Mouse (Mus musculus): ENCODE measurements around the gene Cmpk1. TPM values are rescaled to one million over a fixed set of nuclear protein-coding genes. Genes with fewer than 3 reads are reported as not detected.

The Cmpk1 gene
- polyA plus RNA-seq (2021): 85.5 TPM

DNA sequence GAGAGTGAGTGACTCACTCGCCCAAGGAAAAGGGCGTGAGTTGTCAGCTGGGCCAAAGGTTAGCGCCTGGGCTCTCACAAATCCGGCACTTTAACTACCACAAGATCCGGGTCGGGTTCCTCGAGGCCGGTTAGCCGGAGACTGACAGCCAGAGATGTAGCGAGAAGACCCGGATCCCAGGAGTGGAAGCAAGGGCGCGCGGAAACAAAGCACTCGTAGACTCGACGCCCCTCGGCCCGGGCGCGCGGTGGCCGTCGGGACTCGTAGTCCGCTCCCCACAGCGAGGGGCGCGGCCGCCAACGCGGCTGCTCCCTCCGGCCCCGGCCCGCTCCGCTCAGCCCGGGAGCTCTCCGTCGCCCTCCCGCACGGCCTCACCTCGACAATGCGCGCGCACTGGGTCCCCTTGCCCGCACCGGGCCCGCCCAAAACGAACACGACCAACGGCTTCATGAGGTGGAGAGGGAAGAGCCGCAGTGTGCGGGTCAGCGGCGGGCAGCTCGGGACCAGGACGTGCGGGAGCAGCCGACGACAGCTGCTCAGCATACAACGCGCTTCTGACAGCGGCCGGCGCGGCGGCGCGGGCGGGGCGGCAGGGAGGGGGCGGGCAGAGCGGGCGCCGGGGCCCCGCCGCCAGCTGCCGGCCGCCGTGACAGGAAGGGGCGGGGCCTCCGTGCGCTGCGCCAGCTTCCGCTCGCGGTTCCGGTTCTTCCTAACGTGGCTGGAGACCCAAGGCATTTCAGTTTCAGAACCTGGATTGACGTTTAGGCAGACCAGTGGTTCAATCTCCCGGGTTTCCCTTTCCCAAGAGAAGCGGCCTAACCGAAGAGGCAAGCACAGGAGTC, at the start of gene Cmpk1:
TSS of gene Cmpk1 (minus strand) at position 651 of the 842 bp plus-strand sequence.
- TF ChIP-seq CTCF (IDR thresholded peaks at IDR 0.05): no peak
- POLR2A ChIA-PET: interaction anchor here (1.1 kb wide), 1 partner anchor 13 kb away, joined by 4 read pairs; the partner anchor contains the start of gene Stil
- no peaks in the 10 kb centered on the region for H3K27me3 ChIP-seq
- DNase-seq (ENCODE audit: low read depth, low spot score) (no peak), ATAC-seq (peak; percentile 93)
- CTCF ChIA-PET: interaction anchor here (1.2 to 3.7 kb wide), 3 partner anchors 11 to 42 kb away, joined by 3 to 27 read pairs (median 3); partner anchors contain the start of gene Stil
- in situ Hi-C loops (cut with MboI; ENCODE audit: low pct_unique_long_range_greater_than_20kb): no loop called here

- ATAC-seq (no peak), DNase-seq (ENCODE audit: low read depth, low spot score) (no peak)
- no peak for TF ChIP-seq CTCF (IDR thresholded peaks at IDR 0.05)
- CTCF ChIA-PET: interaction anchor here (1.1 to 1.6 kb wide), 5 partner anchors 12 to 60 kb away, joined by 3 to 6 read pairs (median 4); partner anchors contain the start of gene Pdzk1ip1
- no peaks in the 10 kb centered on the region for H3K27me3 ChIP-seq
- POLR2A ChIA-PET: interaction anchor here (0.9 kb wide), 1 partner anchor 15 kb away, joined by 3 read pairs; no protein-coding TSS in a partner anchor
- in situ Hi-C loops (cut with MboI; ENCODE audit: low pct_unique_long_range_greater_than_20kb): no loop called here
Measured at GRCm38 (mm10) chr4:115035043-115035442, 48.0 kb upstream of the Cmpk1 start.

DNA sequence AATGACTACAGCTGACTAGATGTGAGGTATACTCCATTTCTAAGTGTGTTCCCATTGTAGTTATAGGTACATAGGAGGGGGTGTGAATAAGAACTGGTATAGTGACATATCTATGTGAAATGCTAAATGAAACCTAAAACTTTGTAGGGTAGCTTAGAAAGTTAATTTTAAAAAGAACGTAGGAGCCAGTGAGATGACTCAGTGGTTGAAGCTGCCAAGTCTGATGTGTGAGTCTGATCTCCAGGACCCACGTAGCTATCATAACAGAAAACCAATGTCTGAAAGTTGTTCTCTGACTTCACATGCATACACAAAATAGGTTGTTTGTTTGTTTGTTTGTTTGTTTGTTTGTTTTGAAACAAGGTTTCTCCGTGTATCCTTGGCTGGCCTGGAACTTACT, 33.0 kb upstream of the Cmpk1 start:
- no peak for DNase-seq (ENCODE audit: low read depth, low spot score)
- H3K27me3 ChIP-seq: no peaks in the 10 kb centered on the region
- ChIA-PET CTCF (interaction anchor here (1.7 kb wide), 1 partner anchor 8 kb away, joined by 3 read pairs; no protein-coding TSS in a partner anchor), POLR2A (interaction anchor here (1.3 kb wide), 1 partner anchor 15 kb away, joined by 3 read pairs; no protein-coding TSS in a partner anchor)
- no peak for TF ChIP-seq CTCF (IDR thresholded peaks at IDR 0.05)
- in situ Hi-C loops (cut with MboI; ENCODE audit: low pct_unique_long_range_greater_than_20kb): no loop called here
- ATAC-seq: no peak

GRCm38 (mm10) chr4:115014276-115014675, 27.2 kb upstream of the Cmpk1 start:
- ChIA-PET CTCF (interaction anchor here (0.9 kb wide), 1 partner anchor 11 kb away, joined by 3 read pairs; no protein-coding TSS in a partner anchor), POLR2A (no interaction called here)
- ATAC-seq: no peak
- no peak for TF ChIP-seq CTCF (IDR thresholded peaks at IDR 0.05)
- H3K27me3 ChIP-seq: no peaks in the 10 kb centered on the region
- in situ Hi-C loops (cut with MboI; ENCODE audit: low pct_unique_long_range_greater_than_20kb): no loop called here
- DNase-seq (ENCODE audit: low read depth, low spot score): no peak

- CTCF ChIA-PET: interaction anchor here (0.9 to 4.7 kb wide), 5 partner anchors 13 to 93 kb away, joined by 3 to 27 read pairs (median 4); partner anchors contain the start of gene Cmpk1
- ATAC-seq (peak; percentile 24), DNase-seq (ENCODE audit: low read depth, low spot score) (no peak)
- POLR2A ChIA-PET: interaction anchor here (1.3 kb wide), 1 partner anchor 13 kb away, joined by 4 read pairs; the partner anchor contains the start of gene Cmpk1
- no peak for TF ChIP-seq CTCF (IDR thresholded peaks at IDR 0.05)
- in situ Hi-C loops (cut with MboI; ENCODE audit: low pct_unique_long_range_greater_than_20kb): loop anchor here (5.0 kb wide), 1 partner anchor 92 kb away; no protein-coding TSS in a partner anchor
- H3K27me3 ChIP-seq: no peaks in the 10 kb centered on the region
Measured at GRCm38 (mm10) chr4:115000429-115000795, 13.4 kb upstream of the Cmpk1 start.

DNA sequence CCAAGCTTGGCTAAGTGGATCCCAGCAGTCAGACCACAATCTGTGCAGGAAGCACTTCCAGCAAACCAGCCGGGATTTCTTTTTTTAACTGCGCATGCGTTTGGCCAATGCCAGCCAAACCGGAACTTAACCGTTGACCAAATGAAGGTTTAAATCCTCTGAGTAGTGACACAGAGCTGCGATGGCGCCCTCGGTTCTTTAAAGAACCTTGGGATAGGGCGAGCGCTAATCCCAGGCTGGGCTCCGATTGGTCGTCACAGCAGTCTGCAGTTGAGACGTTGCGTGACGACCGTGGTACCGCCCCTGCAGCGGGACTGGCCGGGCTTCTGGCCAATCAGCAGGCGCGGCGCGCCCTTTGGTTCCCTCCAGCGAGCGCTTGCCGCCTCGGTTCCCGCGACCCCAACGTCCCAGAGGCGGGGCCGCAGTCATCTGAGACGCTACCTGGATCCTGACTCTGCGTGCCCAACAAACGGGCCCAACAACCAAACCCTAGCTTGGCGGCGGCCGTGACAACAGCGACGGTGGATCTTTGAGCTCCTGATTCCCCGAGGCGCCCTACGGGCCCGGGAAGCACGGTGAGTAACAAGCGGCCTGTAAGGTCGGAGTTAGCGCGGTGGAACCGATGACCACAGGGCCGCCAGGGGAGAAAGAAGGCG, 12.9 kb upstream of the Cmpk1 start, which contains the start of gene Stil:
TSS of gene Stil (plus strand) at position 387 of the 656 bp plus-strand sequence.
- no peaks in the 10 kb centered on the region for H3K27me3 ChIP-seq
- ChIA-PET POLR2A (interaction anchor here (0.6 to 1.3 kb wide), 2 partner anchors 13 to 785 kb away, joined by 3 to 4 read pairs; partner anchors contain the start of gene Cmpk1), CTCF (interaction anchor here (0.9 to 4.7 kb wide), 7 partner anchors 9 to 94 kb away, joined by 3 to 27 read pairs (median 4); partner anchors contain the start of gene Cmpk1)
- no peak for TF ChIP-seq CTCF (IDR thresholded peaks at IDR 0.05)
- in situ Hi-C loops (cut with MboI; ENCODE audit: low pct_unique_long_range_greater_than_20kb): loop anchor here (5.0 kb wide), 1 partner anchor 92 kb away; no protein-coding TSS in a partner anchor
- peak; percentile 100 for ATAC-seq
- DNase-seq (ENCODE audit: low read depth, low spot score): peak; percentile 95

GRCm38 (mm10) chr4:114999445-114999772, 12.4 kb upstream of the Cmpk1 start:
- CTCF ChIA-PET: interaction anchor here (1.5 to 4.7 kb wide), 4 partner anchors 10 to 87 kb away, joined by 3 to 27 read pairs (median 4); partner anchors contain the start of gene Cmpk1
- TF ChIP-seq CTCF (IDR thresholded peaks at IDR 0.05): no peak
- in situ Hi-C loops (cut with MboI; ENCODE audit: low pct_unique_long_range_greater_than_20kb): no loop called here
- ATAC-seq (peak; percentile 14), DNase-seq (ENCODE audit: low read depth, low spot score) (no peak)
- H3K27me3 ChIP-seq: no peaks in the 10 kb centered on the region
- POLR2A ChIA-PET: interaction anchor here (0.6 to 1.3 kb wide), 3 partner anchors 12 to 786 kb away, joined by 3 to 4 read pairs (median 3); partner anchors contain the start of gene Cmpk1

- POLR2A ChIA-PET: interaction anchor here (0.9 kb wide), 1 partner anchor 99 kb away, joined by 3 read pairs; no protein-coding TSS in a partner anchor
- TF ChIP-seq CTCF (IDR thresholded peaks at IDR 0.05): peak; percentile 53
- in situ Hi-C loops (cut with MboI; ENCODE audit: low pct_unique_long_range_greater_than_20kb): no loop called here
- H3K27me3 ChIP-seq: no peaks in the 10 kb centered on the region
- ATAC-seq (no peak), DNase-seq (ENCODE audit: low read depth, low spot score) (no peak)
- CTCF ChIA-PET: interaction anchor here (0.7 to 4.7 kb wide), 8 partner anchors 9 to 105 kb away, joined by 3 to 27 read pairs (median 4); partner anchors contain the start of gene Cmpk1
Measured at GRCm38 (mm10) chr4:114997051-114997450, 10.0 kb upstream of the Cmpk1 start.

DNA sequence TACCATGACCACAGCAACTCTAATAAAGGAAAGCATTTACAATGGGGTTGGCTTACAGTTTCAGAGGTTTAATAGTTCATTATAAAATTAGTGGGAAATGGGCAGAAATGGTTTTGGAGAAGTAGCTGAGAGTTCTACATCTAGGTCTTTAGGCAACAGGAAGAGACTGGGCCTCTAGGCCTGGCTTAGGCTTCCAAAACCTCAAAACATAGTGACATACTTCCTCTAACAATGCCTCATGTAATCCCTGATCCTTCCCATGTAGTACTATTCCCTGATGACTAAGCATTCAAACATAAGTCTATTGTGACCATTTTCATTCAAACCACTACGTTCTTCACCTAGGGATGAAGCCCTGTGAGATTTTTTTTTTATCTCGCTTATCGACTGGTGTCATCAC, 7.2 kb upstream of the Cmpk1 start:
- in situ Hi-C loops (cut with MboI; ENCODE audit: low pct_unique_long_range_greater_than_20kb): no loop called here
- no peak for TF ChIP-seq CTCF (IDR thresholded peaks at IDR 0.05)
- POLR2A ChIA-PET: no interaction called here
- H3K27me3 ChIP-seq: no peaks in the 10 kb centered on the region
- DNase-seq (ENCODE audit: low read depth, low spot score) (no peak), ATAC-seq (no peak)
- CTCF ChIA-PET: no interaction called here

DNA sequence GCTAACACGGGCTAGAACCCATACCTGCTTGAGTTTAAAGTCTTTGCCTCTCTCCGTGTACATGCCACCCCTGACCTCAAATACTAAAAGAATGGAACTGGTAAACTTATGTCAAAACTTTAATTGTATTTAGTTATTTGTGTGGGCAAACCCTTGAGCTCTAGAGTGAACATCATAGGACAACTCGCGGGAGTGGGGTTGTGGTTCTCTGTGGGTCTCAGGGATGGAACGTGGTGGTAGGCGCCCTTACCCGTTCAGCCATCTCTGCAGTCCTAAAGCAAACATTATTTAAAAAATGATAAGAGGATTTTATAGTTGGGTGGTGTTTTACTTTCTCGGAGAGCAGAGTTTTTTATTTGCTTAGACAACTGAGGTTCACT, 840 bp downstream of the Cmpk1 start:
- no peak for TF ChIP-seq CTCF (IDR thresholded peaks at IDR 0.05)
- CTCF ChIA-PET: interaction anchor here (1.2 to 3.7 kb wide), 3 partner anchors 12 to 43 kb away, joined by 3 to 27 read pairs (median 3); partner anchors contain the start of gene Stil
- in situ Hi-C loops (cut with MboI; ENCODE audit: low pct_unique_long_range_greater_than_20kb): no loop called here
- ATAC-seq (peak; percentile 8), DNase-seq (ENCODE audit: low read depth, low spot score) (no peak)
- no peaks in the 10 kb centered on the region for H3K27me3 ChIP-seq
- POLR2A ChIA-PET: no interaction called here
